Mouse (Mus musculus) cerebellum, adult 2 months (tissue): ENCODE results near the gene Ccr4. TPM values are rescaled to one million over a fixed set of nuclear protein-coding genes. Genes with fewer than 3 reads are reported as not detected.
A peak's percentile ranks its signal among the peaks of the same experiment; 100 is the strongest.

Source experiments
- DNase-seq, 2 experiments: peaks; one replicate each; pipeline ENCODE4 v3.0.0; 2021
- H3K27ac ChIP-seq: fragments of 200-500 bp; 2 replicates; pipeline ENCODE4 v1.5.1; 2012; ENCODE audit warnings: low read length, control low read depth, inconsistent platforms; ENCODE audit not compliant: insufficient read depth
- H3K27me3 ChIP-seq: fragments of 200-500 bp; 2 replicates; pipeline ENCODE4 v1.6.1; 2012; ENCODE audit warnings: inconsistent platforms, mild to moderate bottlenecking, low read length, moderate library complexity; ENCODE audit not compliant: control insufficient read depth, insufficient read depth
- H3K4me1 ChIP-seq: fragments of 200-500 bp; 2 replicates; pipeline ENCODE4 v1.6.1; 2011; ENCODE audit warnings: low read length; ENCODE audit not compliant: control insufficient read depth, insufficient read depth
- H3K4me3 ChIP-seq: fragments of 200-500 bp; replicated peaks from 2 replicates; pipeline ENCODE3; 2011; ENCODE audit warnings: mild to moderate bottlenecking, low read depth, low read length, control low read depth; ENCODE audit not compliant: insufficient read depth
- CTCF ChIP-seq: fragments of 200-500 bp; IDR thresholded peaks from 2 replicates; pipeline ENCODE4 v1.5.1; 2011; ENCODE audit warnings: low read depth, mild to moderate bottlenecking, control low read depth, low read length, moderate library complexity, borderline replicate concordance; ENCODE audit not compliant: insufficient read depth
- POLR2A ChIP-seq: fragments of 200-500 bp; IDR thresholded peaks from 2 replicates; pipeline ENCODE4 v1.6.1; 2011; ENCODE audit warnings: low read length, control low read depth, borderline replicate concordance; ENCODE audit not compliant: insufficient read depth
- WGBS: fragments of 180-500 bp; shearing (Covaris S2); methylation state at CpG from one replicate; pipeline ENCODE4 v1.1.7; 2018; 5-methylcytosine and 5-hydroxymethylcytosine counted together
- polyA plus RNA-seq: library from polyadenylated mRNA; depleted of rRNA; stranded (reverse); fragments of >200 nt; gene quantifications from 2 replicates; pipeline ENCODE4 v1.2.3, GENCODE M21; 2012

The Ccr4 gene
- polyA plus RNA-seq, 1 experiment, result not detected

GRCm38 (mm10) chr9:114501913-114502312 is 2.8 kb downstream of the Ccr4 start:
- H3K4me3 ChIP-seq, result no peak overlapping the region
- WGBS, result 97% methylated on average over 11 of the region's 11 CpGs
- TF ChIP-seq CTCF, result no peak
- no peak for TF ChIP-seq POLR2A
- no peak overlapping the region for H3K27ac ChIP-seq
- H3K4me1 ChIP-seq, result no peaks in the 10 kb centered on the region
- no peaks in the 10 kb centered on the region for H3K27me3 ChIP-seq
- no peak for DNase-seq

- H3K4me1 ChIP-seq, result no peaks in the 10 kb centered on the region
- no peak overlapping the region for H3K4me3 ChIP-seq
- 91% methylated on average over 7 of the region's 7 CpGs for WGBS
- no peaks in the 10 kb centered on the region for H3K27me3 ChIP-seq
- DNase-seq, result no peak
- TF ChIP-seq CTCF, result no peak
- no peak for TF ChIP-seq POLR2A
- no peak overlapping the region for H3K27ac ChIP-seq
These were observed 3.6 kb downstream of the Ccr4 start for GRCm38 (mm10) chr9:114501111-114501510.

GRCm38 (mm10) chr9:114499783-114500515 is 4.8 kb downstream of the Ccr4 start:
- TF ChIP-seq POLR2A (no peak), CTCF (peak; percentile 27; the same call in 1 of the 2 replicates)
- WGBS, result 27% methylated on average over 15 of the region's 15 CpGs
- DNase-seq, result peak; percentile 11
- Histone ChIP-seq H3K4me1 (no peaks in the 10 kb centered on the region), H3K4me3 (no peak overlapping the region), H3K27ac (no peak overlapping the region), H3K27me3 (no peaks in the 10 kb centered on the region)

- 5% methylated on average over 11 of the region's 11 CpGs for WGBS
- TF ChIP-seq POLR2A (no peak), CTCF (peak; percentile 73; the same call in 1 of the 2 replicates)
- Histone ChIP-seq H3K27me3 (no peaks in the 10 kb centered on the region), H3K4me3 (no peak overlapping the region), H3K27ac (no peak overlapping the region), H3K4me1 (no peaks in the 10 kb centered on the region)
- DNase-seq, result peak; percentile 35 to 62
These were observed 6.5 kb downstream of the Ccr4 start for GRCm38 (mm10) chr9:114498218-114498617.

- TF ChIP-seq POLR2A, result no peak
- no peak for TF ChIP-seq CTCF
- WGBS, result 86% methylated on average over 7 of the region's 7 CpGs
- H3K4me3 ChIP-seq, result no peak overlapping the region
- DNase-seq, result no peak
- H3K27ac ChIP-seq, result no peak overlapping the region
- no peaks in the 10 kb centered on the region for H3K27me3 ChIP-seq
- H3K4me1 ChIP-seq, result no peaks in the 10 kb centered on the region
These were observed 8.2 kb downstream of the Ccr4 start for GRCm38 (mm10) chr9:114496469-114496868.

GRCm38 (mm10) chr9:114487481-114488258 is 17.0 kb downstream of the Ccr4 start:
- DNase-seq, result no peak
- Histone ChIP-seq H3K4me1 (no peaks in the 10 kb centered on the region), H3K27ac (no peak overlapping the region), H3K27me3 (no peaks in the 10 kb centered on the region), H3K4me3 (no peak overlapping the region)
- no peak for TF ChIP-seq POLR2A
- no peak for TF ChIP-seq CTCF
- WGBS, result 84% methylated on average over 23 of the region's 23 CpGs

- Histone ChIP-seq H3K27ac (no peak overlapping the region), H3K27me3 (no peaks in the 10 kb centered on the region), H3K4me3 (no peak overlapping the region), H3K4me1 (no peaks in the 10 kb centered on the region)
- TF ChIP-seq POLR2A (no peak), CTCF (no peak)
- DNase-seq, result no peak
- 87% methylated on average over 4 of the region's 4 CpGs for WGBS
These were observed 17.9 kb downstream of the Ccr4 start for GRCm38 (mm10) chr9:114486808-114487207.
